Mouse (Mus musculus) lung, adult 2 months (tissue): Measurements from ENCODE around the gene Ankrd12.

Experiments used
- CTCF ChIP-seq: fragments of 200-500 bp; IDR thresholded peaks from 2 replicates; pipeline ENCODE4 v1.5.1; 2011; ENCODE audit warnings: mild to moderate bottlenecking, low read length, control low read depth; ENCODE audit not compliant: insufficient read depth
- POLR2A ChIP-seq: fragments of 200-500 bp; IDR thresholded peaks from 2 replicates; pipeline ENCODE4 v1.6.1; 2011; ENCODE audit warnings: low read depth, mild to moderate bottlenecking, control low read depth, low read length, borderline replicate concordance; ENCODE audit errors: extremely low read depth

GRCm38 (mm10) chr17:66092664-66093063 is 15.8 kb upstream of the Ankrd12 start:
- TF ChIP-seq CTCF, result no peak
- no peak for TF ChIP-seq POLR2A
